Mouse (Mus musculus) bone marrow macrophage, adult 2 months (primary cell): Measurements from ENCODE around the gene Cela1.

ENCODE experiments used
- CTCF ChIP-seq: IDR thresholded peaks from 2 replicates; pipeline ENCODE4 v1.5.1; 2012; ENCODE audit warnings: low read depth, mild to moderate bottlenecking, low read length, moderate library complexity
- POLR2A ChIP-seq: IDR thresholded peaks from 2 replicates; pipeline ENCODE4 v1.6.1; 2012; ENCODE audit warnings: mild to moderate bottlenecking, low read depth, low read length, borderline replicate concordance

DNA sequence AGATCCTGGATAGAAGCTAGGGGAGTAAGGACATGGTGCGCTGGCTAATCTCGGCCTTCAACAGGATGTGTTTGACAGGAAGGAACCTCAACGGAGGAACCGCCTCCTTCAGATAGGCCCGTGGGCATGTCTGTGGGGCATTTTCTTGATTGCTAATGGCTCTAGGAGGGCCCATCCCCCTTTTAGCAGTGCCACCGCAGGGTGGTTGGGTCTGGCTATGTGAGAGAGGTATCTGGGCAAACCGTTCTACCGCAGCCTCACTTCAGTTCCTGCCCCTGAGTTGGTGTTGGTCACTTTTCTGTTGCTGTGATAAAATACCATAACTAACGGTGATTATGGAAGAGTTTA lies 48.2 kb upstream of the Cela1 start:
- TF ChIP-seq POLR2A (no peak), CTCF (no peak)
